Mouse (Mus musculus): ENCODE measurements around the gene Rad51d.

- no peak for TF ChIP-seq CTCF (IDR thresholded peaks at IDR 0.05; ENCODE audit: extremely low read depth, insufficient read depth, low read length)
- TF ChIP-seq POLR2A (IDR thresholded peaks at IDR 0.05; ENCODE audit: extremely low read depth, insufficient read depth, low read length): no peak
Observed at GRCm38 (mm10) chr11:82847571-82848000, 42.8 kb downstream of the Rad51d start.

Measured in cortical plate, adult 2 months (tissue).